Mouse (Mus musculus) frontal cortex, adult 2 months (tissue): ENCODE results near the gene Rd3. TPM values are rescaled to one million over a fixed set of nuclear protein-coding genes. Genes with fewer than 3 reads are reported as not detected.

Experiments used
- DNase-seq, 2 experiments: peaks; one replicate each; pipeline ENCODE4 v3.0.0; 2022; ENCODE audit warnings: low spot score in 1 of 2; ENCODE audit errors: extremely low spot score in 1 of 2
- polyA plus RNA-seq: library from polyadenylated mRNA; depleted of rRNA; stranded (reverse); fragments of >200 nt; gene quantifications from 2 replicates; pipeline ENCODE4 v1.2.3, GENCODE M21; 2012; rRNA removed

Rd3 gene
- 2.0 and 2.6 TPM in 2 replicates for polyA plus RNA-seq

GRCm38 (mm10) chr1:191977187-191977586, at the start of gene Rd3:
Gene Rd3 (plus strand): TSS chr1:191977370.
- peak; percentile 36 to 77 for DNase-seq

DNA sequence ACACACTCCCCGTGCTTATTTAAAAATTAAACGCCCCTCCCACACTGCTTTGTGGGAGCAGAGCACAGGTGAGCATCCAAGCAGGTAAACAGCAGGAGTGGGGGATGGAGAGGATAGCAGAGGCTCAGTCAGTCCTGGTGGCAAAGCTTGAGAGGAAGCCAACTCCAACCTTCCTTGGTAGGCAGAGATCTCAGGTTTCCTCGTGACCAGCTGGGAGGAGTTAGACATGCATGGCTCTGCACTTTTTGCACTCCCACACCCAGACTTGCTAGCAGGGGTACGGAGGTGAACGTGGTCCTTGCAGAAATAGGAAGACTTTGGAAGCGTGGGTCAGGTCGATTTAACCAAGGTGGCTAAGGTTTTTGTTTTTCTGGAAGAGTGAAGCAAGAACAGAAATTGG, 48.8 kb upstream of the Rd3 start:
- DNase-seq = no peak

GRCm38 (mm10) chr1:191929065-191929464, 48.1 kb upstream of the Rd3 start:
- no peak for DNase-seq

- DNase-seq = no peak
These were observed 47.2 kb upstream of the Rd3 start for GRCm38 (mm10) chr1:191929897-191930524.

- no peak for DNase-seq
These were observed 46.6 kb upstream of the Rd3 start for GRCm38 (mm10) chr1:191930525-191931105.

DNA sequence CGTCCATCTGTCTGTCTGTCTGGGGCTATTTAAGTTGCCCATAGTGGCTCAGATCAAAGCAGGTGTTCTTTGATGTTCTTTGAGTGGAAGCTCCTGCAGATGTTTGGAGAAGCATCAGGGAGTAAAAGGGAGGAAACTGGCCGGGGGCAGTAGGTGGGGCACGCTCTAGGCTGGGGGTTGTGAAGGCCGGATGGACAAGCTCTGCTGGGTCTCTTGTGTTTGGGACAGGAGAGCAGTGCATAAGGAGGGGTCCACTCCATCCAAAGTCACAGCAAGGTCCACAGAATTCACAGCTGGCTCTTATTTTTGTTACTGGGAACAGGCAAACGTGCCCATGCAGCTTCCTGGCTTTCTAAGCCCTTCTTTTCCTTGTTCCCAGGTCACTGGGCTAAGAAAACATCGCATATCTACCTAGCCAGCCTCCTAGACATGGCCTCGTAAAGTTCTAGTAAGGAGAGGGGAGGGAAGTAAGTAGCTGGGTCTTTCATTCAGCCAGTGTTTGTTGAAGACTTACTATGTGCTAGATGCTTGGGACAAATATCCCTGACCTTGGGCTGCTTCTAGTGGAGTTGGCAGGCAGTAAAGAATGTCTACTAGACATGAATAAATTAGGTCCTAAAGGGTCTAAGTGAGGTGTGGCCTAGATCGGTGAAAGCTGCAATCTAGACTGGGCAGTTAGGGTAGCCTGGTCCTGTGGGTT, 44.7 kb upstream of the Rd3 start:
- no peak for DNase-seq

DNA sequence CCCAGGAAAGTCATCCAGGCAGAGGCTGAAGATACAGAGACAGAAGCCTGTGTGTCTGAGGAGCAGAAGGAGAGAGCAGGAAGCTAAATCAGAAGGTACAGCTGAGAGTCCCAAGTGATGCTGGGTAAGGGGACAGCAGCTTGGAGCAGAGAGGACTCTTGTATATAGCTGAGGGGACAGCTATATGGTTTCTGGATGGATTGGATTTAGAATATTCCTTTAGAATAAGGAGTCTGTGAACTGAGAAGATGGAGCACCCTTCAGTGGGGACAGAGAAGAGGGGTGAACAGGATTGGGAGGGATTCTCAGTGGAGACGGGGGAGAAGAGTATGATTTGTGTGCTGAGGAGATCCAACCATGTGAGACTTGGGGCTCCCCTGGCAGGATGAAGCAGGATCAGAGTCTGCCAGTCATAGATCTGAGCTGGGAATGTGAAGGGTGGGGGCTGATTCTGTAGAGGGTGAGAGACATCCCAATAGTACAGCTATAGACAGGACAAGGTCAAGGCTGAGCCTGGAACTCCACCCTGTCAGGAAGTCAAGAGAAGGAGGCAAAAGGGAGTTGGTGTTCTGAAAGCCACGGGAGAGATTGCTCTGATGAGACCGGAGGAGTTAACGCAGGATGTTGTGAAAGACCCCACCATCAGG, 44.1 kb upstream of the Rd3 start:
- no peak for DNase-seq

GRCm38 (mm10) chr1:191943638-191944037, 33.5 kb upstream of the Rd3 start:
- no peak for DNase-seq

DNA sequence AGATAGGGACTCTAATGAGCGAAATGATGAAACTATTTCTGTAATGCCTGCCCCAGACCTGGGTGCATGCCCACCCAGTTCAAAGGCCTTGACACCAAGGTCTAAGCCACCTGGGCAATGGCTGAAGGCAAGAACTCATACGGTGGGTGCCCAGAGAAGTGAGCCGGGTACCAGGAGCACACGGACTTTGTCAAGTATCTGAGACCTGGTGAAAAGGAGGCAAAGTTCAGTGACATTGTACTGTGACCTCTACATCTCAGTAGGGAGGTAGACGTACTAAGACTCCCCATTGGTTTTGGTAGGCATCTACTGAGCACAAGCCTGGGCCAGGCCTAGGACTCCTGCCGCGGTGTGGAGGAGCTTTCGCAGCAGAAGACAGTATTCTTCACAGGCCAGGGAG, 31.8 kb upstream of the Rd3 start:
- no peak for DNase-seq

GRCm38 (mm10) chr1:191945756-191946155, 31.4 kb upstream of the Rd3 start:
- DNase-seq = no peak

GRCm38 (mm10) chr1:191946261-191946660, 30.9 kb upstream of the Rd3 start:
- no peak for DNase-seq

- no peak for DNase-seq
These were observed 30.3 kb upstream of the Rd3 start for GRCm38 (mm10) chr1:191946835-191947234.

DNA sequence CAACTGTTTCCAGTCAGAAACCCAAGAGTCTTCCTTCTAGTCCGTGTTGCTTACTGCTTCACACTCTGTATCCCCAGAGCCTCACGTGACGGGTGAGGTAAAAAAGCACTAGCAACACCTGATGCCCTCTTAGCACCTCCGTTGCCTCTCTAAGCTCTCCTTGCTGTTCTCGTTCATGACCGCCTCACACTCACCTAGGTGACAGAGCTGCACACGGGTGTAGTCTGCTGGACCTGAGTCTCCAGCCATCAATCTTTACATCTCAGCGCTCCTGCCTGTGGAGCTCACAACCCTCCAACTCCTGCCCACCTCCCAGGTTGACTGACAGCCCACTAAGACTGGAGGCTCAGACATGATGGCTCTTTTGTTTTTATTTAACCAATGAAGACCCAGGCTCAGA, 29.4 kb upstream of the Rd3 start:
- DNase-seq = no peak

DNA sequence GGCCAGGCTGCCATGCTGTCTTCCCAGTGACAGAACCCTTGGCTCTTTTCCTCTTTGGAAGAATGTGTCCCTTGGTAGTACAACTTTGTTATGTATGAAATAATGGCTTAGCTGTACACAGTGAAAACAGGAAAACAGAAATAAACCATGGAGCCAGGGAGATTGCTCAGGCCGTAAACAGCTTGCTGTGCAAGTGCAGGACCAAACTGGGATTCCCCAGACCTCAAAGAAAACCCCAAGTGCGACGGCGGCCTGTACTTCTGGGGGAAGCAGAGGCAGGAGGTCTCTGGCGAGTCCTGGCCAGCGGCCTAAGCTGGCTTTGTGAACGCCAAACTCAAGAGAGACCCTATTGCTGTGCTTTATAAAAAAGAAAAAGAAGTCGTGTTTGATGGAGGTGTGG, 28.6 kb upstream of the Rd3 start:
- no peak for DNase-seq

- DNase-seq = peak in 1 of 2 experiments; percentile 60
These were observed 26.6 kb upstream of the Rd3 start for GRCm38 (mm10) chr1:191950611-191951010.

DNA sequence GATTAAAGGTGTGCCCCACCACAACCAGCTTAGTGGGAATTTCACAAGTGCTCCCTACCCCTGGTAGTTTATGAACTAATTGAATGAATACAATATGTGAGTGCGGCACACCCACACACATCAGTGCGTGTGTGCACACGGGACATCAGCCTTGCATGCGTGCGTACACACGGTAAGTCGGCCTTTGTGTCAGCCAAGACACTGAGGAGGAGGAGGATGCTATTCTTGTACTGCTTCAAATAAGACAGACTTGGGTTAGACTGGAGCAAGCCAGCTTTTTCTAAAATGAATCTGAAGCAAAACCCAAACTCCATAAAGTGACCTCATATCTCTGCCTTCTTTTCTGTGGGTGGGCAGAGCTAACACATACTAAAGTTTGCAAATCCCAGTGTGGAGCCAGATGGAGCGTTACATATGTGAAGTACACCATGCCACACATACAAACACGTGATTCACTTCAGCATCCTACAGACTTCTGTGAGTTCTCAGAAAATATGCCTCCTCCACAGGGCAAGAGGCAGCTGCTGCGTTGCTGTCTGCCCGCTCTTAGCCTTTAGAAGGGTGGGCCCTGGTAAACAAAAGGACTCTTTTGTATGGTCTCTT, 24.3 kb upstream of the Rd3 start:
- peak; percentile 83 to 87 for DNase-seq

DNA sequence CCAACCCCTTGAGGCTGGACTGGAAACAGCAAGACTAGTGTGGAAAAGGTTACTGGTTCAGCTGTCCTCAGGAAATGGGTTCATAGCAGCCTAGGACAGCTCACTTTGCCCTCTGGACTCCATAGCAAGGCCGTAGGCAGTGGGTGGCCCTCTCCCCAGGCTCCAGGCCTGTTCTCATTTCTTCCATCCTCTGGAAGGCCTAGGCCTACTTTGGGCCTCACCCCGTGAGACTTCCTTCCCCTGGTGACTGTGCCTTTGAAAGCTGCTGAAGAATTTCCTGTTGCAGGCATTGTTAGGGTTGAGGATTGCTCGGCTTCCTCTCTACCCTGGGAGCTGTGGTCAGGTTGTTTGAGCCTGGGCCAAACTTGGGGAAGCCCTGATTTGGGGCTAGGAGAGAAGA, 22.1 kb upstream of the Rd3 start:
- DNase-seq = no peak

GRCm38 (mm10) chr1:191956261-191956660, 20.9 kb upstream of the Rd3 start:
- no peak for DNase-seq

DNA sequence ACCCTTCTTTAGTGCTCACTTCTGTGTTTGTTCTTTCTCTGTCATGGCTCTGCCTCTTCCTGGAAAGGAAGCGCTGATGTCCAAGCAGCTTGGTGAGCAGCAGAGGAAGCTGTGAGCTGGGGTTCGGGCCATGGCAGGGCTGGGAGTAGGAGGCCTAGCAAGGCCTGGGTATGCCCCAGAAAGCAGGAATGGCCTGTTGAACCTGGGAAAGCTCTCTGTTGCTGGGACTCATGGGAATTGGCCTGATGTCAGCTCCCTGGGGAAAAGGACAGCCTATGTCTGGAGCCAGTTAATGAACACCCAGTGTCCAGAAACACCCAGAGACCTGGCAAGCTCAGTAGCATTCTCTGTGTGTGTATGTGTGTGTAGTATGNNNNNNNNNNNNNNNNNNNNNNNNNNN, 20.3 kb upstream of the Rd3 start:
- DNase-seq = no peak

- no peak for DNase-seq
These were observed 19.8 kb upstream of the Rd3 start for GRCm38 (mm10) chr1:191957321-191957720.

- DNase-seq = no peak
These were observed 16.2 kb upstream of the Rd3 start for GRCm38 (mm10) chr1:191960946-191961345.
